Mouse (Mus musculus): ENCODE measurements at regions not wholly inside any gene's neighbourhood (a gene's known extent, or its start where the extent isn't known, plus 50 kb on each side); places are given as distances from the start of the nearest gene placed in this dataset.

GRCm38 (mm10) chr13:112165921-112166320 is 122.3 kb upstream of the Ankrd55 start:
- TF ChIP-seq CTCF (IDR thresholded peaks at IDR 0.05; ENCODE audit: extremely low read depth, insufficient read depth, insufficient read length, insufficient replicate concordance) (no peak), POLR2A (IDR thresholded peaks at IDR 0.05; ENCODE audit: low read depth, low read length) (no peak)

Measured in spleen, adult 2 months (tissue).